Mouse (Mus musculus) heart, postnatal 0 days (tissue): ENCODE measurements at regions not wholly inside any gene's neighbourhood (a gene's known extent, or its start where the extent isn't known, plus 50 kb on each side); places are given as distances from the start of the nearest gene placed in this dataset.

ENCODE experiments used
- ATAC-seq: fragments of 200-750 bp; cut with Nextera tagmentation; 2 replicates; pipeline ENCODE4 v1.8.0; 2017; ENCODE audit warnings: low read depth, moderate number of reproducible peaks, moderate library complexity; ENCODE audit not compliant: insufficient read depth
- DNase-seq: peaks from one replicate; pipeline ENCODE4 v3.0.0-alpha.2; 2016; ENCODE audit warnings: low spot score
- H3K27ac ChIP-seq: fragments of 300-500 bp; sonication (generic); 2 replicates; pipeline ENCODE4 v1.5.1; 2014; ENCODE audit warnings: low read depth, mild to moderate bottlenecking
- H3K27me3 ChIP-seq: fragments of 300-500 bp; sonication (generic); 2 replicates; pipeline ENCODE4 v1.6.1; 2014; ENCODE audit warnings: low read length, mixed read lengths; ENCODE audit not compliant: control insufficient read depth, insufficient read depth
- H3K36me3 ChIP-seq: fragments of 300-500 bp; sonication (generic); replicated peaks from 2 replicates; pipeline ENCODE4 v1.6.1; 2014; ENCODE audit warnings: low read length, mixed read lengths; ENCODE audit not compliant: control insufficient read depth, insufficient read depth
- H3K4me1 ChIP-seq: fragments of 300-500 bp; sonication (generic); 2 replicates; pipeline ENCODE4 v1.6.1; 2014; ENCODE audit warnings: antibody characterized with exemption; ENCODE audit not compliant: control insufficient read depth, insufficient read depth
- H3K4me2 ChIP-seq: fragments of 300-500 bp; sonication (generic); 2 replicates; pipeline ENCODE4 v1.6.1; 2014; ENCODE audit warnings: low read depth, mild to moderate bottlenecking, low read length, moderate library complexity
- H3K4me3 ChIP-seq: fragments of 300-500 bp; sonication (generic); 2 replicates; pipeline ENCODE4 v1.5.1; 2014; ENCODE audit warnings: low read depth, low read length
- H3K9ac ChIP-seq: fragments of 300-500 bp; sonication (generic); replicated peaks from 2 replicates; pipeline ENCODE4 v1.6.1; 2014; ENCODE audit warnings: low read depth, low read length, mixed read lengths
- H3K9me3 ChIP-seq: fragments of 300-500 bp; sonication (generic); replicated peaks from 2 replicates; pipeline ENCODE4 v1.6.1; 2016; ENCODE audit warnings: low read length; ENCODE audit not compliant: control insufficient read depth
- CTCF ChIP-seq: IDR thresholded peaks from 2 replicates; pipeline ENCODE4 v1.5.1; 2016; ENCODE audit warnings: antibody characterized with exemption, control low read depth, low read depth
- EP300 ChIP-seq: IDR thresholded peaks from 2 replicates; pipeline ENCODE4 v1.6.1; 2016; ENCODE audit warnings: antibody characterized with exemption, low read depth
- WGBS: fragments of 180-500 bp; shearing (Covaris S2); extraction: QIAGEN DNeasy Blood & Tissue Kit; methylation state at CpG from one replicate; pipeline ENCODE4 v1.1.7; 2014; 5-methylcytosine and 5-hydroxymethylcytosine counted together

GRCm38 (mm10) chr8:91908731-91909353 is 107.0 kb upstream of the Irx3 start:
- DNase-seq = no peak
- Histone ChIP-seq H3K4me1 (no peaks in the 10 kb centered on the region), H3K9me3 (no peaks in the 10 kb centered on the region), H3K27ac (no peak overlapping the region), H3K27me3 (no peaks in the 10 kb centered on the region), H3K36me3 (no peaks in the 10 kb centered on the region), H3K4me3 (no peak overlapping the region), H3K4me2 (no peak overlapping the region), H3K9ac (no peak overlapping the region)
- WGBS = 68% methylated on average over 9 of the region's 9 CpGs
- no peak for ATAC-seq
- TF ChIP-seq EP300 (no peak), CTCF (no peak)

- Histone ChIP-seq H3K4me2 (no peak overlapping the region), H3K4me3 (no peak overlapping the region), H3K9ac (no peak overlapping the region), H3K9me3 (no peaks in the 10 kb centered on the region), H3K36me3 (no peaks in the 10 kb centered on the region), H3K27me3 (no peaks in the 10 kb centered on the region), H3K27ac (no peak overlapping the region), H3K4me1 (0 out of 2 replicates have a peak, but pooled peaks cover 2% of the 10 kb centered on the region)
- DNase-seq = no peak
- WGBS = 82% methylated on average over 8 of the region's 8 CpGs
- no peak for ATAC-seq
- TF ChIP-seq EP300 = no peak
- no peak for TF ChIP-seq CTCF
These were observed 105.3 kb upstream of the Irx3 start for GRCm38 (mm10) chr8:91907178-91907577.

- 39% methylated on average over 10 of the region's 10 CpGs for WGBS
- H3K4me2 ChIP-seq = no peak overlapping the region
- no peaks in the 10 kb centered on the region for H3K36me3 ChIP-seq
- H3K27me3 ChIP-seq = 0 out of 2 replicates have a peak, but pooled peaks cover 3% of the 10 kb centered on the region
- 0 out of 2 replicates have a peak overlapping the region, but pooled peaks have one; percentile 6 for H3K27ac ChIP-seq
- no peak overlapping the region for H3K9ac ChIP-seq
- H3K4me1 ChIP-seq = peaks cover 20% of the 10 kb centered on the region
- DNase-seq = peak; percentile 54
- peak; percentile 86 for ATAC-seq
- no peaks in the 10 kb centered on the region for H3K9me3 ChIP-seq
- TF ChIP-seq CTCF (peak; percentile 22), EP300 (no peak)
- H3K4me3 ChIP-seq = no peak overlapping the region
These were observed 99.8 kb upstream of the Irx3 start for GRCm38 (mm10) chr8:91901525-91902281.

- H3K4me1 ChIP-seq = peaks cover 20% of the 10 kb centered on the region
- DNase-seq = peak; percentile 69
- H3K4me3 ChIP-seq = no peak overlapping the region
- no peaks in the 10 kb centered on the region for H3K9me3 ChIP-seq
- no peak overlapping the region for H3K9ac ChIP-seq
- peak; percentile 45; the same call in 1 of the 2 replicates for ATAC-seq
- no peaks in the 10 kb centered on the region for H3K36me3 ChIP-seq
- 46% methylated on average over 7 of the region's 7 CpGs for WGBS
- 0 out of 2 replicates have a peak overlapping the region, but pooled peaks have one; percentile 12 for H3K4me2 ChIP-seq
- 0 out of 2 replicates have a peak, but pooled peaks cover 3% of the 10 kb centered on the region for H3K27me3 ChIP-seq
- no peak overlapping the region for H3K27ac ChIP-seq
- TF ChIP-seq EP300 = no peak
- no peak for TF ChIP-seq CTCF
These were observed 97.9 kb upstream of the Irx3 start for GRCm38 (mm10) chr8:91899747-91900146.

- H3K4me1 ChIP-seq = peaks cover 20% of the 10 kb centered on the region
- ATAC-seq (no peak), DNase-seq (no peak)
- no peak overlapping the region for H3K4me2 ChIP-seq
- H3K27me3 ChIP-seq = 0 out of 2 replicates have a peak, but pooled peaks cover 3% of the 10 kb centered on the region
- H3K4me3 ChIP-seq = no peak overlapping the region
- 42% methylated on average over 7 of the region's 7 CpGs for WGBS
- H3K27ac ChIP-seq = no peak overlapping the region
- H3K9ac ChIP-seq = no peak overlapping the region
- H3K36me3 ChIP-seq = no peaks in the 10 kb centered on the region
- TF ChIP-seq CTCF = no peak
- TF ChIP-seq EP300 = no peak
- H3K9me3 ChIP-seq = no peaks in the 10 kb centered on the region
These were observed 95.5 kb upstream of the Irx3 start for GRCm38 (mm10) chr8:91897381-91897780.
